In the genomic region with DNA sequence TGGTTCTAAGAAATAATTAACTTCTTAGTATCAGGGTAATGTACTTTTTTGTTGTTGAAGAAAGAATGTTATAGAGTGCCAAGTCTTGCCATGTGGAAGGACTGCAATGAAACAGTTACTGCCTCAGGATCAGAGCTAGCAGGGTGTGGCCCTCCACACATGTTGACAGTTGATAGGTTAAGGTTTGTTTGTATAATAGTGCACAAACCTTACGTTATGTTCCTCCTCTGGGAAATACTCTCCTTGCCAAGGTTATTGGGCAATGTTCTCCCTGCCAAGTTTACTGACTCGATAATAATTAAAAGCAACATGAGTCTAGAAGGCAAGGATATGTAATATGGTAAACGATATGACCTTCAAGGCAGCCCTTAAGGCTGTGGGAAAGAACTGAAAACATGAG, we compare ENCODE assay signal across 28 mouse cellular contexts.
DNase-seq lines count a peak whose midpoint lies in the region; ATAC-seq lines count a peak whose summit lies in the region.
"Had no signal": no experiment of that assay in that cellular context is flagged by ENCODE, and none has a peak within 500 bp of the region (broad histone marks: within the 10 kb centered on the region; RNA-seq: fewer than 3 reads in every experiment).

No protein-coding gene starts in this region.

- no peak overlapping the region for H3K9ac ChIP-seq in embryonic facial prominence, embryonic 14.5 days (ENCODE audit: low read depth, low read length)
- H3K9ac ChIP-seq: embryonic facial prominence, embryonic 12.5 days; embryonic facial prominence, embryonic 15.5 days; forebrain, embryonic 12.5 days had no signal

- H3K4me3 ChIP-seq in embryonic facial prominence, embryonic 14.5 days (ENCODE audit: low read depth, low read length): no peak overlapping the region
- H3K4me3 ChIP-seq in embryonic facial prominence, embryonic 10.5 days: no peak overlapping the region
- H3K4me3 ChIP-seq: embryonic facial prominence, embryonic 12.5 days; embryonic facial prominence, embryonic 15.5 days; erythroblast, embryonic 14.5 days; forebrain, embryonic 10.5 days; forebrain, embryonic 12.5 days had no signal

- H3K4me2 ChIP-seq in embryonic facial prominence, embryonic 14.5 days (ENCODE audit: low read depth, low read length): no peak overlapping the region
- H3K4me2 ChIP-seq: embryonic facial prominence, embryonic 12.5 days; embryonic facial prominence, embryonic 15.5 days; forebrain, embryonic 12.5 days had no signal

- no peaks in the 10 kb centered on the region for H3K4me1 ChIP-seq in embryonic facial prominence, embryonic 14.5 days (ENCODE audit: control insufficient read depth, insufficient read depth, low read length)
- H3K4me1 ChIP-seq in embryonic facial prominence, embryonic 10.5 days: no peaks in the 10 kb centered on the region
- H3K4me1 ChIP-seq: embryonic facial prominence, embryonic 12.5 days; embryonic facial prominence, embryonic 15.5 days; forebrain, embryonic 10.5 days; forebrain, embryonic 12.5 days had no signal

- DNase-seq in adrenal gland, postnatal 10 days: peak; percentile 30
- no peak for DNase-seq in adrenal gland, adult 18-20 months (ENCODE audit: low spot score in 2 of 2)
- DNase-seq in embryonic facial prominence, embryonic 14.5 days (ENCODE audit: low spot score): peak; percentile 8
- no peak for DNase-seq in embryonic facial prominence, embryonic 10.5 days (ENCODE audit: low spot score)
- peak; percentile 2 for DNase-seq in kidney, adult 9 months
- DNase-seq in kidney, adult 18-20 months: no peak
- peak; percentile 0 for DNase-seq in skeletal muscle tissue, adult 2 months (ENCODE audit: low read depth, low spot score)
- DNase-seq: adrenal gland, adult 8-10 months; B cell, adult 2 months; cerebellum, adult 11-12 months; cerebellum, adult 2 months; cerebellum, adult 9-10 months; cerebellum, postnatal 10 days; cerebellum, postnatal 25 days; embryo, embryonic 11 days had no signal

- no peaks in the 10 kb centered on the region for H3K27me3 ChIP-seq in embryonic facial prominence, embryonic 14.5 days (replicated peaks; ENCODE audit: control insufficient read depth, insufficient read depth, low read length)
- H3K27me3 ChIP-seq in embryonic facial prominence, embryonic 10.5 days (replicated peaks; ENCODE audit: low read depth, poor library complexity, severe bottlenecking): no peaks in the 10 kb centered on the region
- H3K27me3 ChIP-seq: CH12.LX; embryonic facial prominence, embryonic 12.5 days; embryonic facial prominence, embryonic 15.5 days; forebrain, embryonic 12.5 days; Patski had no signal

- ATAC-seq in embryonic facial prominence, embryonic 14.5 days (ENCODE audit: low read depth): no peak
- no peak for ATAC-seq in megakaryocyte-erythroid progenitor cell, adult 5-6 weeks (replicated peaks; ENCODE audit: low FRiP score, low TSS enrichment, poor library complexity, severe bottlenecking)
- ATAC-seq: activated CD4-positive, CD25-positive, alpha-beta regulatory T cell, adult 4 months; CD4-positive, CD25-positive, alpha-beta regulatory T cell, adult 4 months; forebrain, embryonic 14.5 days; forebrain, embryonic 16.5 days; Patski had no signal

- no peaks in the 10 kb centered on the region for H3K36me3 ChIP-seq in embryonic facial prominence, embryonic 14.5 days (ENCODE audit: control insufficient read depth, insufficient read depth, low read length)
- H3K36me3 ChIP-seq in embryonic facial prominence, embryonic 10.5 days (replicated peaks): no peaks in the 10 kb centered on the region
- H3K36me3 ChIP-seq: embryonic facial prominence, embryonic 12.5 days; embryonic facial prominence, embryonic 15.5 days; forebrain, embryonic 10.5 days; forebrain, embryonic 12.5 days; G1E had no signal

- no peak overlapping the region for H3K27ac ChIP-seq in embryonic facial prominence, embryonic 14.5 days (replicated peaks; ENCODE audit: low read depth, low read length)
- no peak overlapping the region for H3K27ac ChIP-seq in embryonic facial prominence, embryonic 10.5 days (replicated peaks)
- H3K27ac ChIP-seq: embryonic facial prominence, embryonic 12.5 days; embryonic facial prominence, embryonic 15.5 days; forebrain, embryonic 10.5 days; forebrain, embryonic 12.5 days had no signal

- H3K9me3 ChIP-seq in embryonic facial prominence, embryonic 14.5 days (ENCODE audit: control insufficient read depth, low read length): 0 out of 2 replicates have a peak, but pooled peaks cover 4% of the 10 kb centered on the region
- H3K9me3 ChIP-seq in embryonic facial prominence, embryonic 10.5 days: no peaks in the 10 kb centered on the region
- H3K9me3 ChIP-seq: embryonic facial prominence, embryonic 12.5 days; embryonic facial prominence, embryonic 15.5 days; forebrain, embryonic 10.5 days; forebrain, embryonic 12.5 days; G1E had no signal

- 56% methylated on average over 3 of the region's 3 CpGs for WGBS in embryonic facial prominence, embryonic 14.5 days
- 80% methylated on average over 3 of the region's 3 CpGs for WGBS in embryonic facial prominence, embryonic 10.5 days

Comparison
In these comparisons a context has a peak if more than half of its experiments do, and no peak if none do; other contexts are left out.
1. DNase-seq: peak in adrenal gland, postnatal 10 days (single experiment), embryonic facial prominence, embryonic 14.5 days (single experiment), kidney, adult 9 months (single experiment) and skeletal muscle tissue, adult 2 months (single experiment); none in adrenal gland, adult 18-20 months (0 of 2), embryonic facial prominence, embryonic 10.5 days (single experiment) and kidney, adult 18-20 months (single experiment).